Mouse (Mus musculus) midbrain, postnatal 0 days (tissue): ENCODE results near the gene Piezo1. TPM values are rescaled to one million over a fixed set of nuclear protein-coding genes. Genes with fewer than 3 reads are reported as not detected.
A peak's percentile ranks its signal among the peaks of the same experiment; 100 is the strongest.

Experiments used
- ATAC-seq: fragments of 200-750 bp; cut with Nextera tagmentation; 2 replicates; pipeline ENCODE4 v1.8.0; 2017; ENCODE audit warnings: moderate number of reproducible peaks, mild to moderate bottlenecking, moderate TSS enrichment, moderate library complexity; ENCODE audit not compliant: low FRiP score
- DNase-seq: peaks from one replicate; pipeline ENCODE4 v3.0.0-alpha.2; 2015; ENCODE audit warnings: low spot score
- H3K27ac ChIP-seq: fragments of 300-500 bp; sonication (generic); 2 replicates; pipeline ENCODE4 v1.5.1; 2014; ENCODE audit warnings: low read depth, mild to moderate bottlenecking, low read length, mixed read lengths
- H3K27me3 ChIP-seq: fragments of 300-500 bp; sonication (generic); 2 replicates; pipeline ENCODE4 v1.6.1; 2014; ENCODE audit warnings: low read length, control low read depth, mixed read lengths; ENCODE audit not compliant: insufficient read depth
- H3K36me3 ChIP-seq: fragments of 300-500 bp; sonication (generic); 2 replicates; pipeline ENCODE4 v1.6.1; 2014; ENCODE audit warnings: low read length, control low read depth, mixed read lengths; ENCODE audit not compliant: insufficient read depth
- H3K4me1 ChIP-seq: fragments of 300-500 bp; sonication (generic); 2 replicates; pipeline ENCODE4 v1.6.1; 2014; ENCODE audit warnings: mild to moderate bottlenecking, control low read depth, antibody characterized with exemption, low read length, mixed read lengths; ENCODE audit not compliant: insufficient read depth
- H3K4me2 ChIP-seq: fragments of 300-500 bp; sonication (generic); 2 replicates; pipeline ENCODE4 v1.6.1; 2014; ENCODE audit warnings: low read depth, mild to moderate bottlenecking, low read length, mixed read lengths; ENCODE audit not compliant: poor library complexity, severe bottlenecking
- H3K4me3 ChIP-seq: fragments of 300-500 bp; sonication (generic); 2 replicates; pipeline ENCODE4 v1.5.1; 2014; ENCODE audit warnings: low read depth, mild to moderate bottlenecking, low read length, moderate library complexity
- H3K9ac ChIP-seq: fragments of 300-500 bp; sonication (generic); replicated peaks from 2 replicates; pipeline ENCODE4 v1.6.1; 2014; ENCODE audit warnings: mild to moderate bottlenecking, low read length, moderate library complexity, mixed read lengths; ENCODE audit not compliant: poor library complexity, severe bottlenecking
- H3K9me3 ChIP-seq: fragments of 300-500 bp; sonication (generic); 2 replicates; pipeline ENCODE4 v1.6.1; 2016; ENCODE audit warnings: low read length, control low read depth
- CTCF ChIP-seq: IDR thresholded peaks from 2 replicates; pipeline ENCODE4 v1.5.1; 2016; ENCODE audit warnings: antibody characterized with exemption, mild to moderate bottlenecking
- WGBS: fragments of 180-500 bp; shearing (Covaris S2); extraction: QIAGEN DNeasy Blood & Tissue Kit; methylation state at CpG from one replicate; pipeline ENCODE4 v1.1.7; 2014; 5-methylcytosine and 5-hydroxymethylcytosine counted together
- polyA plus RNA-seq: library from polyadenylated mRNA; unstranded; fragments of >200 nt; fragmentation: Nextera tagmentation; extraction: Ambion mirVana; gene quantifications from 2 replicates; pipeline ENCODE4 v1.2.1, GENCODE M21; 2015
- total RNA-seq: library from RNA; depleted of rRNA; stranded (reverse); fragments of >200 nt; gene quantifications from 2 replicates; pipeline ENCODE4 v1.2.3, GENCODE M21; 2014; rRNA removed

The Piezo1 gene
- total RNA-seq (10.8 and 14.2 TPM in 2 replicates), polyA plus RNA-seq (1.3 and 1.8 TPM in 2 replicates)

GRCm38 (mm10) chr8:122551265-122552051, at the start of gene Piezo1:
Gene Piezo1 (minus strand): TSS chr8:122551329.
- 13% methylated on average over 52 of the region's 56 CpGs for WGBS
- H3K27ac ChIP-seq = no peak within 1 kb of the TSS
- peak within 1 kb of the TSS; percentile 54 for H3K9ac ChIP-seq
- no peaks in the 10 kb centered on the region for H3K9me3 ChIP-seq
- H3K27me3 ChIP-seq = peaks cover 18% of the 10 kb centered on the region; the same call in 1 of the 2 replicates
- H3K36me3 ChIP-seq = no peaks in the 10 kb centered on the region
- TF ChIP-seq CTCF = peak; percentile 88
- DNase-seq = peak; percentile 71
- no peaks in the 10 kb centered on the region for H3K4me1 ChIP-seq
- peak within 1 kb of the TSS; percentile 55 for H3K4me3 ChIP-seq
- ATAC-seq = peak; percentile 29; the same call in 1 of the 2 replicates
- peak within 1 kb of the TSS; percentile 92 for H3K4me2 ChIP-seq

- TF ChIP-seq CTCF = no peak
- no peak overlapping the region for H3K27ac ChIP-seq
- no peaks in the 10 kb centered on the region for H3K27me3 ChIP-seq
- H3K4me1 ChIP-seq = no peaks in the 10 kb centered on the region
- H3K9ac ChIP-seq = no peak overlapping the region
- H3K36me3 ChIP-seq = 0 out of 2 replicates have a peak, but pooled peaks cover 29% of the 10 kb centered on the region
- no peak overlapping the region for H3K4me3 ChIP-seq
- no peaks in the 10 kb centered on the region for H3K9me3 ChIP-seq
- DNase-seq (no peak), ATAC-seq (no peak)
- WGBS = 90% methylated on average over 9 of the region's 9 CpGs
- no peak overlapping the region for H3K4me2 ChIP-seq
Observed at GRCm38 (mm10) chr8:122600666-122601065, 49.5 kb upstream of the Piezo1 start.

- Histone ChIP-seq H3K9me3 (no peaks in the 10 kb centered on the region), H3K27me3 (no peaks in the 10 kb centered on the region), H3K4me3 (no peak overlapping the region), H3K9ac (no peak overlapping the region), H3K4me2 (no peak overlapping the region), H3K4me1 (no peaks in the 10 kb centered on the region), H3K27ac (no peak overlapping the region), H3K36me3 (peaks cover 36% of the 10 kb centered on the region; the same call in 1 of the 2 replicates)
- WGBS = 50% methylated on average over 4 of the region's 4 CpGs
- ATAC-seq (no peak), DNase-seq (no peak)
- no peak for TF ChIP-seq CTCF
Observed at GRCm38 (mm10) chr8:122596031-122596430, 44.9 kb upstream of the Piezo1 start.

GRCm38 (mm10) chr8:122593783-122594507, 42.8 kb upstream of the Piezo1 start:
- TF ChIP-seq CTCF = no peak
- ATAC-seq (no peak), DNase-seq (peak; percentile 59)
- Histone ChIP-seq H3K27ac (no peak overlapping the region), H3K27me3 (no peaks in the 10 kb centered on the region), H3K4me2 (no peak overlapping the region), H3K9me3 (no peaks in the 10 kb centered on the region), H3K36me3 (peaks cover 26% of the 10 kb centered on the region; the same call in 1 of the 2 replicates), H3K4me1 (no peaks in the 10 kb centered on the region), H3K4me3 (no peak overlapping the region), H3K9ac (no peak overlapping the region)
- 74% methylated on average over 19 of the region's 19 CpGs for WGBS

- no peak overlapping the region for H3K4me3 ChIP-seq
- 82% methylated on average over 12 of the region's 12 CpGs for WGBS
- DNase-seq (no peak), ATAC-seq (no peak)
- H3K27ac ChIP-seq = no peak overlapping the region
- H3K27me3 ChIP-seq = no peaks in the 10 kb centered on the region
- H3K36me3 ChIP-seq = peaks cover 21% of the 10 kb centered on the region; the same call in 1 of the 2 replicates
- no peak for TF ChIP-seq CTCF
- no peak overlapping the region for H3K9ac ChIP-seq
- H3K4me1 ChIP-seq = no peaks in the 10 kb centered on the region
- no peaks in the 10 kb centered on the region for H3K9me3 ChIP-seq
- H3K4me2 ChIP-seq = no peak overlapping the region
Observed at GRCm38 (mm10) chr8:122593240-122593639, 42.1 kb upstream of the Piezo1 start.

- Histone ChIP-seq H3K27ac (no peak overlapping the region), H3K4me2 (no peak overlapping the region), H3K4me1 (no peaks in the 10 kb centered on the region), H3K36me3 (no peaks in the 10 kb centered on the region), H3K9ac (no peak overlapping the region), H3K4me3 (no peak overlapping the region), H3K9me3 (no peaks in the 10 kb centered on the region), H3K27me3 (no peaks in the 10 kb centered on the region)
- TF ChIP-seq CTCF = no peak
- ATAC-seq = no peak
- DNase-seq = no peak
- 93% methylated on average over 10 of the region's 10 CpGs for WGBS
Observed at GRCm38 (mm10) chr8:122586749-122587148, 35.6 kb upstream of the Piezo1 start.
